Mouse (Mus musculus): ENCODE results near the gene Dph1.

DNA sequence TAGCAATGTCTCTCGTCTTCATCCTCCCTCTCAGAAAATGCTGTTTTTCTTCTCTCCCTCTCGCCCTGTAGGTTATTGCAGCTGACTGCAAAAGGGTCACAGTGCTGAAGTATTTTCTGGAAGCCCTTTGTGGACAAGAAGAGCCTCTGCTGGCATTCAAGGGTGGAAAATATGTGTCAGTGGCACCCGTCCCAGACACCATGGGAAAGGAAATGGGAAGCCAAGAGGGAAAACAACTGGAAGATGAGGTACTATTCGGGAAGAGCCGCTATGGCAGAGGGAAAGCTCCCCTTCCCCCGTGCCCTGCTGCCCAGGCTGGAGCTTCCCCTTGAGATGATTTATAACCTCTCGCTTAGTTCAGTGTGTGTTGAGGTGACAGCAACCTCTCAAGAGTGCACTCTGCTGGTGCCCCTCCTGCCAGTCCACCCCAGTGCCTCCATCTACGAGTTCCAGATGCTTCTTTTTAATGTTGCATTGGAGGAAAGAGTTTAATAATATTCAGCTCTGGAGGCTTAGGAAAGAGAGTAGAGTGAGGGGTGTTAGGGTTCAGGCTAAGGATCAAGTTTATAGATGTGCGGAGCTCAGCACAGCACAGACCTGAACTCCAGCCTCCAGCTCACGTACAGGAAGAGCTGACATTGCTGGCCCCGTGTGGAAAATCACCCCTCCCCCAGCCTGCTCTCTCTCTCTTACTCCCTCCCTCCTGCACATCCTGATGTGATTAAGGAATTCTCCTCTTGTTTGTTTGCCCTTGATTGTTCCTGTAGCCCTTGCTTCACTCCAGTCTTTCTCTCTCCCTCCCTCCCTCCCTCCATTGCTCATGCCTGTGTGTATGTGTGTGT is 51.7 kb downstream of the Dph1 start:
- no peak for TF ChIP-seq POLR2A (IDR thresholded peaks at IDR 0.05; ENCODE audit: extremely low read depth, insufficient read depth, low read length)
- no peak for TF ChIP-seq CTCF (IDR thresholded peaks at IDR 0.05; ENCODE audit: low read depth, low read length)

Measured in liver, adult 2 months (tissue).